Mouse (Mus musculus): ENCODE results near the gene Gse1. TPM values are rescaled to one million over a fixed set of nuclear protein-coding genes. Genes with fewer than 3 reads are reported as not detected.

Gse1 gene
- polyA plus RNA-seq, 1 experiment, result 57.1 TPM

GRCm38 (mm10) chr8:120232913-120233312 is 4.7 kb downstream of the Gse1 start:
- no peak for DNase-seq (ENCODE audit: extremely low spot score in 1 of 2, low spot score in 1 of 2)

GRCm38 (mm10) chr8:120234457-120234856 is 6.2 kb downstream of the Gse1 start:
- DNase-seq (ENCODE audit: extremely low spot score in 1 of 2, low spot score in 1 of 2), result no peak

DNA sequence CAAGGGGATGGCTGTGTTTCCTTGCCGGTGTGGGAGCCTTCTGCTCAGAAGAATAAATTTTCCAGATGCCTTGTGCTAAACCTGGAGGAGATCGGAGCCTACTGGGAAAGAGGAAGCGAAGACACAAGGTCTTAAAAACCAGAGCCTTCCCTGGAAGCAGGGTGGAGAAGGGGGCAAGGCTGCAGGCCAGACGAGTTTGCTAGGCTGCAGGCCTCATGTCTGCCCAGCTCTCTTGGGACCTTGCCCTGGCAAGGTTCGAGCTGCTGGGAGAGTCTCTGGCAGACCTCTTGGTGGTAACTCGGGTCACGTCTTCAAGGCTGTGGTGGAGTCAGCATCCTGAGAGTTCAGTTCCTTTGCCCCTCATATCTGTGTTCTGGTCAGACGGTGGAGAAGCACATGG is 6.6 kb downstream of the Gse1 start:
- DNase-seq (ENCODE audit: extremely low spot score in 1 of 2, low spot score in 1 of 2), result no peak

DNA sequence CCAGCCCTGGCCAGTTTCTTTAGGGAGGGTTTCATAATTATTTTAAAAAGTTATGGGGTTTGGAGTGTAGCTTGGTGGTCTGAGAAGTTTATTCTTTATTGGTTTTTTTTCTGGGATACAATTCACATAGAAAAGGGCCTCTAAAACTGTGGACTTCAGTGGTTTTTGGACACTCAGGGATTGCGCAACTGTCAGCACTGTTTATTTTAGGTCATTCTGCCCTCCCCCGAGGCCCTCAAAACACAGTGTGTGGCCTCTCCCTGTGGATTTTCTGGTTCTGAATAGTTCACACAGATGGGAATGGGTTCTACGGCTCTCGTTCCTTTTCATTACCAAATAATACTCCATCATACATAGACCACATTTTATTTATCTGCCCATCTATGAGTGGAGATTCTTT is 15.0 kb downstream of the Gse1 start:
- no peak for DNase-seq (ENCODE audit: extremely low spot score in 1 of 2, low spot score in 1 of 2)

DNA sequence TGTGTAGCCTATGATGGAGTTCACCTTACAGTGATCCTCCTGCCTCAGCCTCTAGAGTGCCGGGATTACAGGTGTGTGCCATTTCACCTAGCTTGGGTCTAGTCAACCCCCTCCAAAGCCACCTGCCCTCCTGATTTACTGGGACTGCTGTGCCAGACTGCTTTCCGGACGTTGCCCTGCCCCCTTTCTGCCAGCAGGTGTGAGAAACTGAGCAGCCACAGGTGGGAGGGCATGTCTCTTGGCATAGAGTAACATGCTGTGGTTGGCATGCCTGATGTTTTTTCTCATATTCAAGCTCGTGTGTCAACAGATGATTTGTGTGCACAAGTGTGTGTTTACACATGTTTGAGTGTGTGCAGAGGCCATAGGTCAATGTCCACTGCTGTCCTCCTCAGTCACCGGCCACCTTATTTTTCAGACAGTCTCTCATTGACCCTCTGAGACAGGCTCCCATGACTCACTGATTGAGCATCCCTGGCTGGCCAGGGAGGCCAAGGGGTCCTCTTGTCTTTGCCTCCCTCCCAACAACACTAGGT is 15.7 kb downstream of the Gse1 start:
- DNase-seq (ENCODE audit: extremely low spot score in 1 of 2, low spot score in 1 of 2), result no peak

DNA sequence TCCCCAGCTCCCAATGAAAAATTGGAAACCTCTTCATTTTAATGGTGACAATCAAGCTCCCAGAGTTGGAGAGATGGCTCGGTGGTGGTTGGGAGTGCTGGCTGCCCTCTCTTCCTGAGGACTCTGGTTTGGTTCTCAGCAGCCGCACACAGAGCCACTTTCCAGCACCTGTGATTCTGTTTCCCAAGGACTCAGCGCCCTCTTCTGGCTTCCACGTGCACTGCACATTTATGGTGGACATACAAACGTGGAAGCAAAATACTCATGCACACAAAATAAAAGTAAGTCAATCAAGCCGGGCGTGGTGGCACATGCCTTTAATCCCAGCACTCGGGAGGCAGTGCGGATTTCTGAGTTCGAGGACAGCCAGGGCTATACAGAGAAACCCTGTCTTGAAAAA is 16.3 kb downstream of the Gse1 start:
- DNase-seq (ENCODE audit: extremely low spot score in 1 of 2, low spot score in 1 of 2), result no peak

DNA sequence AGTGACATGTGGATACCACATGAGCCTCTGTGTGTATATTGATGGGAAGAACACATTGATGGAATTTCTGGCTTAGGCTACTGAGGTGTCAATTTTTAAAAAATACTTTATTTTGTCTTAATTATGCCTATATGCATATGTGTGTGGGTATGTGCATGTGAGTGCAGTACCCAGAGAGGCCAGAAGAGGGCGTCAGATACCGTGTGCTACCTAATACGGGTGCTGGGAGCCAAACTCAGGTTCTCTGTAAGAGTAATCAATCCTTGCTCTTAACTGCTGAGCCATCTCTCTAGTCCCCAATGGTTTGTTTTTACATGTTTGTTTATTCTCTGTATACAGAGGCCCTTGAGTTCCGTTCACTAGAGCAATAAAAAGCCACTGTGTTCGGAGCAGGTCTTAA is 19.4 kb downstream of the Gse1 start:
- no peak for DNase-seq (ENCODE audit: extremely low spot score in 1 of 2, low spot score in 1 of 2)

- DNase-seq (ENCODE audit: extremely low spot score in 1 of 2, low spot score in 1 of 2), result no peak
Measured at GRCm38 (mm10) chr8:120248031-120248430, 19.8 kb downstream of the Gse1 start.

DNA sequence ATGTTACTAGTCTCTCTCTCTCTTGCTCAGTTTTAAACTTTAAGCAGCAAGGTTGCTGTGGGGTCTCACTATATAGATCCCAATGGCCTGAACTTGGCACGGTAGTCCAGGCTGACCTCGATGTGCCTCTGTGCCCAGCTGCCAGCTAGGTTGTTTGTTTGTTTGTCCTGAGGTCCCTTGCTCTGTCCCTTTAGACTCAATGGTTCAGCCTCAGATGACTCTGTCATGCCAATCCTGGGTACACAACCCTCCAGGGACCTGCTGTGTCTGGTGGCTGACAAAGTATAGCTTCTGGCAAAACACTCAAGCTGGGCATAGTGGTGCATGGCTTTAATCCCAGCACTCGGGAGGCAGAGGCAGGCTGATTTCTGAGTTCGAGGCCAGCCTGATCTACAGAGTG is 20.2 kb downstream of the Gse1 start:
- no peak for DNase-seq (ENCODE audit: extremely low spot score in 1 of 2, low spot score in 1 of 2)

- no peak for DNase-seq (ENCODE audit: extremely low spot score in 1 of 2, low spot score in 1 of 2)
Measured at GRCm38 (mm10) chr8:120249800-120250336, 21.6 kb downstream of the Gse1 start.

GRCm38 (mm10) chr8:120250750-120251410 is 22.6 kb downstream of the Gse1 start:
- DNase-seq (ENCODE audit: extremely low spot score in 1 of 2, low spot score in 1 of 2), result no peak

- DNase-seq (ENCODE audit: extremely low spot score in 1 of 2, low spot score in 1 of 2), result no peak
Measured at GRCm38 (mm10) chr8:120251411-120252035, 23.3 kb downstream of the Gse1 start.

GRCm38 (mm10) chr8:120253626-120254025 is 25.4 kb downstream of the Gse1 start:
- DNase-seq (ENCODE audit: extremely low spot score in 1 of 2, low spot score in 1 of 2), result no peak

GRCm38 (mm10) chr8:120255406-120255987 is 27.2 kb downstream of the Gse1 start:
- DNase-seq (ENCODE audit: extremely low spot score in 1 of 2, low spot score in 1 of 2), result no peak

DNA sequence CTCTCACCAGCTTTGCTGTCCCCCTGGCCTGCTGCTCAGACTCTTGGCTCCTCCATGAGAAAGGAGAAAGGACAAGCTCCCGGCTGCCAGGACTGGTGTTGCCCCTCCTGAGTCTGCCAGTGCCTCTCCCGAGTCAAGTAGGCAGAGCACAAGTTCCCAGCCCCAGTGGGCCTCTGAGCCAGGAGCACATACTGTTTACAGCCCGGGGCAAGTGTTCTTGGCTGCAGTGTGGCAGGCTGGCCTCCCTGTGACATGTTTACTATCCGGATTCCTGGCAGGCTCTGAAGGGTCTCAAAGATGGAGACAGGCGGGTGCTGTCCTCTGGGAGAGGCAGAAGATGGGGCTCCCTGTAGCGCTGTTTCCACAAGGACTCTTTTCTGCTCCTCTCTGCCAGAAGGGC is 28.7 kb downstream of the Gse1 start:
- no peak for DNase-seq (ENCODE audit: extremely low spot score in 1 of 2, low spot score in 1 of 2)

GRCm38 (mm10) chr8:120259206-120259605 is 30.9 kb downstream of the Gse1 start:
- no peak for DNase-seq (ENCODE audit: extremely low spot score in 1 of 2, low spot score in 1 of 2)

- DNase-seq (ENCODE audit: extremely low spot score in 1 of 2, low spot score in 1 of 2), result no peak
Measured at GRCm38 (mm10) chr8:120260677-120261076, 32.4 kb downstream of the Gse1 start.

DNA sequence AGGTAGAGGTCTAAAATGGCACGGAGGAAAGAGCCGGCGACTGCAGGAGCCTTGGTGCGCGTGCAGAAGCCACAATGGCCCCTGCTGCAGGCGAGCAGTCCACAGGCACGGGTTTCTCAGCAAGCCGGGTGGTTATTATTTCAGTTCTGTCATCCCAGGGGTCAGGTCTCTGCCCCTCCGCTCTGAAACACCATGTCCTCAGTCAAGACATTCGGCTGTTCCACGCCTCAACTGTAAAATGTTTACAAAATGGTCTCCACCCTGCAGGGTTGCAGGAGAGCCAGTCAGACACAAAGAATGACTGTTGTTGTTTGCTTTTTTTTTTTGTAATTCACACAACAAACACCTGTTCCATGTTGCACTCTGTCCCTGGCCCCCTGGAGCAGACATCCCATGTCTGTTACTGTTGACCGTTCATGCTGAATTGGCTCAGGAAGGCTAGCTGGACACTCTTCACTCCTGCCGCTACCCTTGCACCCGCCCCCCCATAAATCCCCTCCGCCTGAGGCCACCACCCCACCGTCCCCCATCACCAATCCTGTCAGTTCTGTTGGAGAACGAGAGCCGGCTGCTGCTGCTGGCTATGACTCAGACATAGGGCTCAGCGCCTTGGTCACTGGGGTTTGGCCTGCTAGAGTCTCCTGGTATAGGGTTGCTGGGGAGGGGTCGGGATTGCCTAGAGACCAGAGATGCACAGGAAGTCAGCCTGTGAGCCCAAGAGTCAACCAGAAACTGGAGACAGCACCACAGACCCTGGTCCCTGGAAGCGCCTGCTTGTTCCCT is 33.3 kb downstream of the Gse1 start:
- DNase-seq (ENCODE audit: extremely low spot score in 1 of 2, low spot score in 1 of 2), result no peak

DNA sequence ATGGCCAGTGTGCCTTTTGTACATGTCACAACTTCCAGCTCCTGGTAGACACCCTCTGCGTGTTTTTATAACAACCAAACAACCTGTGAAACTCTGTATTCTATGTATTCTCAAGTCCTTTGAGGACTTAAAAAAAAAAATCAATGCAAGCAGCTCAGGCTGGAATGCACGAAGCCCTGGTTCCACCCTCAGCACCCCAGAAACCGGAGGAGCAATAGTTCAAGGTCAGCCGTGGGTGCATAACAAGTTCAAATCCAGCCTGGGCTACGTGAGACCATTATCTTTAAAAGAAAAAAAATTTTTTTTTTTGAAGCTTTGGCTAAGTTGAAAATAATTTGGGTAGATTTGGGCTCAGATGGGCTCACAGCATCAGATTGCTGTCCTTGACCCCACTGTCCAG is 35.6 kb downstream of the Gse1 start:
- no peak for DNase-seq (ENCODE audit: extremely low spot score in 1 of 2, low spot score in 1 of 2)

DNA sequence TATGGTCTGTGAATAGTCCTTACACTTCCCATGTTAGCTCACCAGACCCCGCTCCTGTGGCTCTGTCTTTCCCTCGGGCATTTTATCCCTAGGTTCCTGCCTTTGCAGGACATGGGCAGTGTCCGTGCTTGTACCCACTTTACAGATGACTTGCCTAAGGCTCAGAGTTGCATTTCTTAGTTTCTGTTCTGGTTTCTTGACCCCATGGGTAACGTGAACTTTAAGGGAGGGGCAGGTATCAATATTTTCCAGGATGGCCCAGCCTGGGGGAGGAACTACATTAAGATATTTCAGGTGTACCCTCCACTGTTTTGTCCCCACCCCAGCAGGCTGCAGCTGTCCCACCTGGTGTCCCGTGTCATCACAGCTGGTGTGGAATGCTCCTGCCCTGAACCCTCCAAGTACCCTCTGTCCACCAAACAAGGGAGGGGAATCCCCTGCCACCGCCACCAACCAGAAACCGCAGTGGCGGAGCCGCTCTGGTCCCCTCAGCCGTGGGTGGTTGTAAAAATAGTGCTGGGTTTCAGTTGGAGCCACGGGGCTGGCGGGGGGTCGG is 36.2 kb downstream of the Gse1 start:
- DNase-seq (ENCODE audit: extremely low spot score in 1 of 2, low spot score in 1 of 2), result no peak

Measured in frontal cortex, adult 2 months (tissue).